Mouse (Mus musculus) megakaryocyte, embryonic 14.5 days (primary cell): ENCODE data around the gene Pacsin1.

Experiments
- FLI1 ChIP-seq: IDR thresholded peaks from 2 replicates; pipeline ENCODE4 v1.6.1; 2012; ENCODE audit warnings: low read length, inconsistent platforms, mixed read lengths
- GATA1 ChIP-seq: IDR thresholded peaks from 3 replicates; pipeline ENCODE4 v1.6.1; 2012; ENCODE audit warnings: mixed read lengths, low read length, inconsistent platforms, borderline replicate concordance

DNA sequence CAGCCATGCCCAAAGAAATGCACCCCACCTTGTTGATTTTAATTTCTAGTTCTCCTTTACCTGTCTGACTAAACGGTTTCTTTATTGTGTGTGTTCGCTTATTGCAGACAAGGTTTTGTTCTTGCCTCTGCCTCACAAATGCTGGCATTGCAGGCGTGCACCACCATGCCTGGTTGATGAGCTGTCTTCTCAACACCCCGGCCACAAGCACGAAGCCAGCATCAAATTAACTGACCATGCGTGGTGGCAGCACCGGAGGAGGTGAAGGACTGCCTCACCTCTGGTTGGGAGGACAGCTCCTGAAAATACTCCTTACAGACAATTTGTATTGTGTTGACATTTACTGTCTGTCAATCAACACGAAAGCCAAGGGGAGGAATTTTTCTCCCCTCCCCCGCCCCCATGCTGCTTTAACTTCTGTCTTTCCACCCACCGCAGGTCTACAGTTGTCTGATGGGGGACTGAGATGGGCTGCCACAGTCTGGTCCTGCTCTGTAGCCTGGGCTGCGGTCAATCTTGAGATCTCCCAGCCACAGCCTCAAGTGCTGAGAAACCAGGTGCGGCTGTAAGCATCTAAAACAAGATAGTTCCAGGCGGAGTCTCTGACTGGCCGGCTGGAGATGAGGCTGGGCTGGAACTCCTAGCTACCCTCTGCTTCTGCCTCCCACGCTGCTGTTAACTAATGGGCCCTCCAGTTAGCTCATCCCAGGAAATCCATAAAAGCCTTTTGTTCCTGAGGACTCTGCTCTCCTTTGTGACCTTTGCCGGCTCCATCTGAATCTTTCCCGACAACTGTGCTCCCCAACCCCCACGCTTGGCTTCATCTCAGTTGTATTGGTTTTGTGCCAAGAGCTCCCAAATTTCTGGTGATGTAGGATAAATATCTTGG is 18.9 kb upstream of the Pacsin1 start, which contains the start of gene Rps10:
- no peak for TF ChIP-seq GATA1
- TF ChIP-seq FLI1, result no peak
